Mouse (Mus musculus) urinary bladder, postnatal 4 days (tissue): Measurements from ENCODE around the gene Dlat.

Experiments used
- DNase-seq, 2 experiments: peaks; one replicate each; pipeline ENCODE4 v3.0.0; 2021 to 2022; ENCODE audit warnings: low spot score in 2 of 2

Dlat gene

DNA sequence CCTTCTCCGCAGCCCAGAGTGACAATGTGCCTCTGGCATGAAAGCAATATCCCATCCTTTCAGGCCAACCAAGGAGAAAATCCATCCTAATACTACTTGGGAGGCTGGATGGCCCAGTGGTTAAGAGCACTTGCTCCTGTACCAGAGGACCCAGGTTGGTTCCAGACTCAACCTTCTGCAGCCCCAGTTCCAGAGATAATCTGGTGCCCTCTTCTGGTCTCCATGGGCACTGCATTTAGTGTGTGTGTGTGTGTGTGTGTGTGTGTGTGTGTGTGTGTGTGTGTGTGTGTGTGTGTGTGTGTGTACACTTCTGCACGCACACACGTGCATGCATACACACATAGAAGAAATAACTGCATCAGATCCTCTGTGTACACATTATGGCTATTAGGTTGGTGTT lies 66.0 kb downstream of the Dlat start:
- DNase-seq: no peak

DNA sequence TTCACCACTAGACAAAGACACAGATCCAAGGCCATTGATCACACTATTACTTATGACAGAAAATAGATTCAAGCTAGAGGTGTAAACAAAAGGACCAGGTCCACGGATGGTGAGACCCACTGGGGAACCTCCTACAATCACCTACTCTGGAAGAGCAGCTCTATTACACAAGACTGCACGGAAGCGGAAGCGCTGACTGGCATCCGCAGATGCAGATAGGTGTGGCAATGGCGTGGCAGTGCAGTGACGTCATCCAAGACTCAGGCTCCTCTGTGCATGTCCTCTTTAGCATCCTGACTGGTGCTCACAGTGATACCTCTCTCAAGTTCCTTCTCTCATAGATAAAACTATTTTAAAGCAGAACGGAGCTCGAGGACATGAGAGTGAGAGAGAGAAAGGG lies 66.6 kb downstream of the Dlat start:
- DNase-seq: no peak

DNA sequence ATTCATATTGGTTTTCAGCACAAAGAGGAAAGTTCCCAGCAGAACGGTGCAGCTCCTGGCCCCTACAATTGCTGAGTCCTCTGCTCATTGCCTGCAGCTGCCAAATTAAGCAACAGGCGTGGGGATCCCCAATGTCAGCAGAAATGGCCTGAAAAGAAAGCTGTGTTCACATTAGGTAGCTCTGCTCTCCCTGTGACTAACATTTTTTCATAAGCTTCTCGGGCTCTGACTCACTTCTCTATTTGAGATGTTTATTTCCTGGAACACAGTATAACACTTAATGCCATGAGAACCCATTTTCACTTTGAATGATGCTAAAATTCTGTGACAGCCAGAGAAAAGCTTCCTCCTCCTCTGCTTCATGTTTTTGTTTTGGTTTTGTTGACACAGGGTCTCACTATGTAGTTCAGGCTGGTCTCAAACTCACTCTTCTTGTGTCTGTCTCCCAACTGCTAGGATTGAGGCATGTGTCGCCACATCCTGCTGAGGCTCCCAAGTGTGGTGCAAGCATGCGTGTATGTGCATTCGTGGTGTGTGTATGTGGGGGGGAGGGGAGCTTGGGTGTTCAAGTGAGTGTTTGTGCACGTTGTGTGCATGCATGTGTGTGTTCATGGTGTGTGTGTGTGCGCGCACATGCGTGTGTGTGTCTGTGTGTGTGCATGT lies 68.6 kb downstream of the Dlat start:
- DNase-seq: no peak

DNA sequence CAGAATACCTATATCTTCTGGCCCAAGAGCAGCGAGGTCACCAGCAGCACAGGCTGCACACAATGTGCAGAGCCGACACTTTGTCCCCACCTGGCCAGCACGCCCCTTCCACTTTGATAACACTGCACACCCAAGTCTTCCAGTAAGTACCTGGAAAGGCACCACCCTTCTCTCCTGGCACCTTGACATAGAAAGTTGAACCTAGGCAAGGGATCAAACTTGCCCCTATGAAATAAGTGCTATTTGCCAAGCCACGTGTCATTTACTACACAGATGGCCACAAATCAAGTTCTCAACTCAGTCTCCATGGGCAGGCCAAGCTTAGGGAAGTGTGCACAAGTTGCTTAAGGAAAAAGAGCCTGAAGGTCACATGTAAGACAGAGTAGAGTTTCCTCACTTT lies 72.6 kb downstream of the Dlat start:
- DNase-seq: no peak

DNA sequence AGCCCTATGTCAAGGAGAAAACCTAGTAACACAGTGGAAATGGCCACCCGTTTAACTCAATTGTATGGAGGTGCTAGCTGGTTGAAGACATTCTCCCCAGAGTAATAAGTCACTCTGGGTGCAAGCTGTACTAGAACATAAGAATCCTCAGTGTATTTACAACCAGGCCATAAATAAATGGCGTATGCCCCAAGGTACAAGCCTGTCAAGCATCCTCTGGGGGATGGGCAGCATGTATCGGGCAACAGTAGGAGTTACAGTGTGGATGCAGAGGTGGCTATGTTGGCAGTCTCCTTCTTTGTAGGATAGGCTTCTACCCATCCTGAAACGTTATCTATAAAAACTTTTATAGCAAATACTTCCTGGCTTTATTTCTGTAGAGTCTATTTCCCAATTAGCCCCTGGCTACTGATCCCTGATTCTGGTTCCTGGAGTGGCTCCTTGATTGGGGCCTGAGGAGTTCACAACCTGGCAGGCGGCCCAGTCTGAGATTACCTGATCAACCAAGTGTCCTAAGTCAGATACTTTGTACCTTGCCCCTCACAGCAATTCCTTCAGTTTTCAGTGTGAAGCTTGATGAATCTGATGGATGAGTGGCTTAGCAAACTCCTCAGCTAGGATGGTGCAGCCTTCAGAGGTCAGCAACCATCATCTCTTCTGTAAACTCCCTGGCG lies 74.3 kb downstream of the Dlat start:
- no peak for DNase-seq
